Mouse (Mus musculus) olfactory bulb, adult 2 months (tissue): ENCODE data around the gene Pik3r3.

Source experiments
- CTCF ChIP-seq: fragments of 200-500 bp; IDR thresholded peaks from 2 replicates; pipeline ENCODE4 v1.5.1; 2012; ENCODE audit warnings: low read depth, mild to moderate bottlenecking, low read length, moderate library complexity; ENCODE audit not compliant: insufficient read depth
- POLR2A ChIP-seq: fragments of 200-500 bp; IDR thresholded peaks from 2 replicates; pipeline ENCODE4 v1.6.1; 2012; ENCODE audit warnings: mild to moderate bottlenecking, low read depth, low read length, moderate library complexity; ENCODE audit not compliant: insufficient read depth

DNA sequence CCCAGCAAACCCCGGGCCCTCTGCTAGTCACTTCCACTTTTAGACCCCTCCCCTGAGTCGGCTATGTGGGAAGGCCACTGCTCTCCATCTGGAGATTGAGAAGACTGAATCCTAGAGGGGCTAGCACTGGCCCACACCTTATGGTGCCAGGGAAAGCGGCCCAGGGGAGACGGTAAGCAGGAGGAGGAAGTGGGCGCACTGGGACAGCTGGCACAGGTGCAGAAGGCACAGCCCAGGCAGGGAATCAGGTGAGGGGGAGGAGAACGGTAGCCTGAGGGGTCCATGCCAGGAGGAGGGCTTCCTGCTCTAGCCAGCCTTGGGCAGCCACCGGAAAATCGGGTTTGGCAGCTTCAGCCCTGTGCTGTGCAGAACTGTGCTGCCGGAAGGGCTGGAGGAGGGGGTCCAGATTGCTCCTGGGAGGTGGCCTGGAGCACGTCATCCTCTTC, 44.9 kb upstream of the Pik3r3 start:
- TF ChIP-seq POLR2A, result no peak; the same call in 1 of the 2 replicates
- no peak for TF ChIP-seq CTCF
